ENCODE assay signal across 8 mouse cellular contexts in genomic region chr9:64810822-64811537, GRCm38 (mm10). TPM values are rescaled to one million over a fixed set of nuclear protein-coding genes. Genes with fewer than 3 reads are reported as not detected.
DNase-seq lines count a peak whose midpoint lies in the region; ATAC-seq lines count a peak whose summit lies in the region.

Dennd4a (plus strand) TSS chr9:64811340.

- peak within 1 kb of the TSS; percentile 97 for H3K27ac ChIP-seq in hindbrain, embryonic 12.5 days

- H3K4me2 ChIP-seq in hindbrain, embryonic 12.5 days (replicated peaks), result peak within 1 kb of the TSS; percentile 80

- ATAC-seq in hindbrain, embryonic 12.5 days (ENCODE audit: low FRiP score), result peak; percentile 98

- WGBS in hindbrain, embryonic 12.5 days, result under 1% methylated on average over 42 of the region's 51 CpGs

- peak within 1 kb of the TSS; percentile 82 for H3K9ac ChIP-seq in hindbrain, embryonic 12.5 days

- no peaks in the 10 kb centered on the region for H3K27me3 ChIP-seq in hindbrain, embryonic 12.5 days

- H3K9me3 ChIP-seq in hindbrain, embryonic 12.5 days (replicated peaks), result no peaks in the 10 kb centered on the region

- no peaks in the 10 kb centered on the region for H3K36me3 ChIP-seq in hindbrain, embryonic 12.5 days

- H3K4me3 ChIP-seq in hindbrain, embryonic 12.5 days, result peak within 1 kb of the TSS; percentile 80

- peaks cover 10% of the 10 kb centered on the region for H3K4me1 ChIP-seq in hindbrain, embryonic 12.5 days

- peak; percentile 98 for DNase-seq in NIH3T3 (ENCODE audit: low read depth)
- peak; percentile 99 for DNase-seq in cerebellum, postnatal 10 days
- peak; percentile 98 to 99 for DNase-seq in frontal cortex, postnatal 10 days (ENCODE audit: low spot score in 2 of 2)
- DNase-seq in layer of hippocampus, postnatal 14 days (ENCODE audit: low spot score in 2 of 2), result peak; percentile 98 to 99
- peak; percentile 98 for DNase-seq in lung, postnatal 14 days
- DNase-seq in retina, adult 2 months (ENCODE audit: low read depth, low spot score), result peak; percentile 98
- peak; percentile 98 to 100 for DNase-seq in thymus, postnatal 36 days

RNA-seq across cellular contexts. Expression of gene Dennd4a, which starts in this region (rescaled TPM):
- 10.3 and 12.8 TPM in 2 replicates for polyA plus RNA-seq in hindbrain, embryonic 12.5 days (2016; fragmentation: Nextera tagmentation; extraction: Ambion mirVana)
- 10 to 100 TPM; 48.7 to 52.2 TPM for total RNA-seq in layer of hippocampus, postnatal 14 days (2021)

Comparison
In these comparisons a context has a peak if more than half of its experiments do, and no peak if none do; other contexts are left out.
1. Peak in every context shown above with its lines: DNase-seq, ATAC-seq, H3K4me3 ChIP-seq and H3K27ac ChIP-seq.